Mouse (Mus musculus) lung, postnatal 0 days (tissue): ENCODE measurements around the gene 1700029H14Rik. TPM values are rescaled to one million over a fixed set of nuclear protein-coding genes. Genes with fewer than 3 reads are reported as not detected.
A peak's percentile ranks its signal among the peaks of the same experiment; 100 is the strongest.

Source experiments
- ATAC-seq: fragments of 200-750 bp; cut with Nextera tagmentation; 2 replicates; pipeline ENCODE4 v1.8.0; 2017; ENCODE audit warnings: moderate library complexity
- DNase-seq: peaks from one replicate; pipeline ENCODE4 v3.0.0-alpha.2; 2016; ENCODE audit warnings: low spot score
- H3K27ac ChIP-seq: fragments of 300-500 bp; sonication (generic); 2 replicates; pipeline ENCODE4 v1.5.1; 2014; ENCODE audit warnings: antibody characterized with exemption, mild to moderate bottlenecking, low read length, mixed read lengths
- H3K27me3 ChIP-seq: fragments of 300-500 bp; sonication (generic); replicated peaks from 2 replicates; pipeline ENCODE4 v1.6.1; 2014; ENCODE audit warnings: low read length, mixed read lengths; ENCODE audit not compliant: insufficient read depth
- H3K36me3 ChIP-seq: fragments of 300-500 bp; sonication (generic); 2 replicates; pipeline ENCODE4 v1.6.1; 2014; ENCODE audit warnings: low read length, mixed read lengths; ENCODE audit not compliant: insufficient read depth
- H3K4me1 ChIP-seq: fragments of 300-500 bp; sonication (generic); 2 replicates; pipeline ENCODE4 v1.6.1; 2014; ENCODE audit warnings: antibody characterized with exemption, low read depth, low read length, mixed read lengths; ENCODE audit not compliant: insufficient read depth
- H3K4me2 ChIP-seq: fragments of 300-500 bp; sonication (generic); replicated peaks from 2 replicates; pipeline ENCODE4 v1.6.1; 2014; ENCODE audit warnings: low read depth, mild to moderate bottlenecking, low read length, moderate library complexity, mixed read lengths
- H3K4me3 ChIP-seq: fragments of 300-500 bp; sonication (generic); 2 replicates; pipeline ENCODE4 v1.5.1; 2014; ENCODE audit warnings: low read depth, low read length
- H3K9ac ChIP-seq: fragments of 300-500 bp; sonication (generic); replicated peaks from 2 replicates; pipeline ENCODE4 v1.6.1; 2014; ENCODE audit warnings: low read depth, mild to moderate bottlenecking
- H3K9me3 ChIP-seq: fragments of 300-500 bp; sonication (generic); 2 replicates; pipeline ENCODE4 v1.6.1; 2016; ENCODE audit warnings: low read length, mixed read lengths
- CTCF ChIP-seq: IDR thresholded peaks from 2 replicates; pipeline ENCODE4 v1.5.1; 2016; ENCODE audit warnings: antibody characterized with exemption, mild to moderate bottlenecking
- EP300 ChIP-seq: IDR thresholded peaks from 2 replicates; pipeline ENCODE4 v1.6.1; 2016; ENCODE audit warnings: antibody characterized with exemption, mild to moderate bottlenecking, control low read depth
- WGBS: fragments of 180-500 bp; shearing (Covaris S2); extraction: QIAGEN DNeasy Blood & Tissue Kit; methylation state at CpG from one replicate; pipeline ENCODE4 v1.1.7; 2014; 5-methylcytosine and 5-hydroxymethylcytosine counted together
- polyA plus RNA-seq: library from polyadenylated mRNA; unstranded; fragments of >200 nt; fragmentation: Nextera tagmentation; extraction: Ambion mirVana; gene quantifications from 2 replicates; pipeline ENCODE4 v1.2.1, GENCODE M21; 2015

1700029H14Rik gene
- polyA plus RNA-seq, result not detected in 2 replicates

DNA sequence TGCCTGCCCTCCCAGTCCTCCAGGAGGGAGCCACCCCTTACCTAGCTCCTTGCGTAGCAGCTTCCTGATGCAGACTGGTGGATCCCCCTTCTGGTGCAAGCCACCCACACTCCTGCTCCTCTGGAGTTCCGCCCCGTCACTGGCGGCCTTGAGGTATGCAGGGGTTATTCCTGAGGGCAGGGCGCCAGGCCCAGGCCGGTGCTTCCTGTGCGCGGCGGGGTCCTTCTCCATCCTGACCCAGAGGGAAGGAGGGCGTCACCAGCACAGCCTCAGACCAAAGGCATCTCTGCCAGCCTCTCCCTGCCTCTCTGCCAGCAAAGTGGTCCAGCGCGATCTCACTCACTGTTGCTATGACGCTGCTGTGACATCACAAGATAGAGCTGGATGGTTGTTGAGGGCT lies at the start of gene 1700029H14Rik:
Gene 1700029H14Rik, minus strand, starts transcription at position 344 of the 400 bp plus-strand sequence.
- no peak within 1 kb of the TSS for H3K4me2 ChIP-seq
- DNase-seq (peak; percentile 15), ATAC-seq (peak; percentile 52)
- H3K4me3 ChIP-seq, result no peak within 1 kb of the TSS
- H3K27ac ChIP-seq, result no peak within 1 kb of the TSS
- TF ChIP-seq EP300 (no peak), CTCF (peak; percentile 26)
- H3K4me1 ChIP-seq, result no peaks in the 10 kb centered on the region
- no peak within 1 kb of the TSS for H3K9ac ChIP-seq
- no peaks in the 10 kb centered on the region for H3K36me3 ChIP-seq
- H3K9me3 ChIP-seq, result no peaks in the 10 kb centered on the region
- WGBS, result 21% methylated on average over 13 of the region's 13 CpGs
- H3K27me3 ChIP-seq, result no peaks in the 10 kb centered on the region

- no peak overlapping the region for H3K27ac ChIP-seq
- no peak for TF ChIP-seq EP300
- no peak for TF ChIP-seq CTCF
- H3K4me2 ChIP-seq, result no peak overlapping the region
- peaks cover 7% of the 10 kb centered on the region for H3K36me3 ChIP-seq
- no peaks in the 10 kb centered on the region for H3K4me1 ChIP-seq
- ATAC-seq (no peak), DNase-seq (no peak)
- no peak overlapping the region for H3K4me3 ChIP-seq
- no peaks in the 10 kb centered on the region for H3K9me3 ChIP-seq
- H3K9ac ChIP-seq, result no peak overlapping the region
- H3K27me3 ChIP-seq, result no peaks in the 10 kb centered on the region
- 81% methylated on average over 12 of the region's 12 CpGs for WGBS
These were observed 49.4 kb upstream of the 1700029H14Rik start for GRCm38 (mm10) chr8:13611702-13612101.

- 68% methylated on average over 5 of the region's 5 CpGs for WGBS
- DNase-seq (no peak), ATAC-seq (no peak)
- TF ChIP-seq CTCF (no peak), EP300 (no peak)
- H3K27ac ChIP-seq, result no peak overlapping the region
- no peaks in the 10 kb centered on the region for H3K9me3 ChIP-seq
- H3K4me3 ChIP-seq, result no peak overlapping the region
- H3K27me3 ChIP-seq, result no peaks in the 10 kb centered on the region
- no peak overlapping the region for H3K4me2 ChIP-seq
- no peaks in the 10 kb centered on the region for H3K4me1 ChIP-seq
- H3K36me3 ChIP-seq, result peaks cover 7% of the 10 kb centered on the region
- no peak overlapping the region for H3K9ac ChIP-seq
These were observed 47.7 kb upstream of the 1700029H14Rik start for GRCm38 (mm10) chr8:13609971-13610370.

DNA sequence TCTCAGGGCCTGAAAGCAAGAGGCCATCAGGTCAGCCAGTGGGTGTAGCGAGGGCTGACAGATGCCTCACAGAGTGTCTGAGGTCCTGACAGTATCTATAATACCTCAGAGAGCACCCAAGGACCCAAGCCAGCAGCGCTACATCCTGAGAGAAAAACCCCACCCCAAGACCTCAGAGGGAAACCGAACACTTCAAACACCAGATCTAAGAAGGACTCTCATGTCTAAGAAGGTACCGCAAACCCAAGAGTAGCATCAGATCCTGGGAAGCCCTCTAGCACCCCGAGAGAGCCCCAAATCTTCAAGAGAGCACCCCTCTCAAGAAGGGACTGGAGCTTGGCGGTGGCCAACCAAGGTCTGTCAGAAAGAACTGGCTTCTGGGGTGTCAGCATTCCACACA lies 46.7 kb upstream of the 1700029H14Rik start:
- H3K4me1 ChIP-seq, result no peaks in the 10 kb centered on the region
- H3K9me3 ChIP-seq, result no peaks in the 10 kb centered on the region
- WGBS, result 79% methylated on average over 6 of the region's 6 CpGs
- H3K27me3 ChIP-seq, result no peaks in the 10 kb centered on the region
- no peak overlapping the region for H3K4me2 ChIP-seq
- no peak overlapping the region for H3K9ac ChIP-seq
- H3K36me3 ChIP-seq, result peaks cover 7% of the 10 kb centered on the region
- no peak overlapping the region for H3K4me3 ChIP-seq
- H3K27ac ChIP-seq, result no peak overlapping the region
- TF ChIP-seq CTCF, result no peak
- TF ChIP-seq EP300, result no peak
- ATAC-seq (no peak), DNase-seq (no peak)

DNA sequence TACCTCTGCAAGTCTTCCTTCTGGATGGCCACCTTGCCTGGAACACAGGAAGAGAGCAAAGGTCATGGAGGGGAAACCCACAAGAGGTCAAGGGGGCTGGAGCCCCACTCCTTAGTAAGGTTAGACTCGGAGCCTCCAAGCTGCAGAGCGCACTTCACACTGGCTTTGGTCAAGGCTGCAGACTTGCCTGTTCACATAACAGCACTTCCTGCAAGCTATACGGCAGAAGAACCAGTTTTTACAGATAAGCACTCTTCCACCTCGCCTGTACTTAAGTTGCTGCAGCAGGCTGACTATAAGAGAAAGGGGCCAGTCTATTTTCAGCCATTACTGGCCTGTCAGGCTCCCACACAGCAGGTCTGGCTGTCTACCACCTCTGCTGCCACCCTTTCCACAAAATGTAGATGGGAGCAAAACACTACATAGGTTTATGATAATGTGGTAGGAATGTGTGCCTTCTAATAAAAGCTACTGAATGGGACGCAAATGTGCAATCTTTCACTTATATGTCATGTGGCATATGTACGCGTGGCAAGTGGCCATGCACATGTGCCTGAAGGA lies 43.7 kb upstream of the 1700029H14Rik start:
- Histone ChIP-seq H3K9ac (no peak overlapping the region), H3K27me3 (no peaks in the 10 kb centered on the region), H3K4me3 (no peak overlapping the region), H3K9me3 (no peaks in the 10 kb centered on the region), H3K27ac (no peak overlapping the region), H3K4me1 (no peaks in the 10 kb centered on the region), H3K36me3 (no peaks in the 10 kb centered on the region), H3K4me2 (no peak overlapping the region)
- DNase-seq (no peak), ATAC-seq (no peak)
- TF ChIP-seq CTCF (no peak), EP300 (no peak)
- 57% methylated on average over 7 of the region's 7 CpGs for WGBS

DNA sequence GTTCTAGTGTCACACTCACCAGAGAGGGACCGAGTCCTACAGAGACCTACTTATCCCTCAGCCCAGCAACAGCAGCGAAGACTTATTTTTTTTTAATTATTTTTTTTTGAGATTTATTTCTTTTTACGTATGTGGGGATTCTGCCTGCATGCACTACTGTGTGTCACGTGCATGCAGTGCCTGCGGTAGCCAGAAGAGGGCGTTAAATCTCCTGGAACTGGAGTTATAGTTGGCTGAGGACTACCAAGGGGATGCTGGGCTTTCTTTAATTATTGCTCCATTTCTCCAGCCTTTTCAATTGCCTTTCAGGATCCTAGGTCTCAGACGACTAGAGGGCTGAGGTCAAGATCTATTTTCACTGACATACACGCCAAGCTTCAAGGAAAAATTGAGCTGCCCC lies 40.4 kb upstream of the 1700029H14Rik start:
- Histone ChIP-seq H3K4me3 (no peak overlapping the region), H3K9ac (no peak overlapping the region), H3K9me3 (no peaks in the 10 kb centered on the region), H3K4me1 (peaks cover 8% of the 10 kb centered on the region; the same call in 1 of the 2 replicates), H3K27me3 (no peaks in the 10 kb centered on the region), H3K36me3 (no peaks in the 10 kb centered on the region), H3K4me2 (no peak overlapping the region), H3K27ac (no peak overlapping the region)
- ATAC-seq (0 out of 2 replicates have a peak, but pooled peaks have one; percentile 33), DNase-seq (peak; percentile 64)
- TF ChIP-seq CTCF (peak; percentile 78), EP300 (no peak)
- WGBS, result 67% methylated on average over 8 of the region's 8 CpGs
